Mouse (Mus musculus) heart, postnatal 10 days (tissue): Measurements from ENCODE around the gene Pde4d. TPM values are rescaled to one million over a fixed set of nuclear protein-coding genes. Genes with fewer than 3 reads are reported as not detected.

Experiments
- DNase-seq, 2 experiments: peaks; one replicate each; pipeline ENCODE4 v3.0.0; 2021
- intact Hi-C: fragments of 180-260 bp; cut with DNase I; formaldehyde crosslinking; loops from one replicate; pipeline ENCODE4 v1.15.1; 2025
- total RNA-seq, 2 experiments: library from RNA; stranded (reverse); gene quantifications; 2 replicates each; pipeline ENCODE4 v1.2.3; 2021

Pde4d gene
- total RNA-seq, 2 experiments from 2014 or later = 42.0 to 50.9 TPM

GRCm38 (mm10) chr13:109759201-109759600 lies 1309.5 kb downstream of the Pde4d start:
- intact Hi-C loops = loop anchor here (5.0 kb wide), 3 partner anchors 142 to 417 kb away; no protein-coding TSS in a partner anchor
- DNase-seq = peak; percentile 11 to 39

GRCm38 (mm10) chr13:109761081-109761480 lies 1311.3 kb downstream of the Pde4d start:
- intact Hi-C loops = no loop called here
- peak; percentile 47 to 55 for DNase-seq

- no peak for DNase-seq
- intact Hi-C loops = loop anchor here (5.0 kb wide), 2 partner anchors 243 to 268 kb away; no protein-coding TSS in a partner anchor
Observed at GRCm38 (mm10) chr13:109774791-109775190, 1325.0 kb downstream of the Pde4d start.

GRCm38 (mm10) chr13:109775197-109775596 lies 1325.4 kb downstream of the Pde4d start:
- DNase-seq = no peak
- intact Hi-C loops = loop anchor here (5.0 kb wide), 2 partner anchors 242 to 267 kb away; no protein-coding TSS in a partner anchor

- intact Hi-C loops = loop anchor here (1.0 to 5.0 kb wide), 4 partner anchors 46 to 266 kb away; no protein-coding TSS in a partner anchor
- DNase-seq = peak; percentile 96
Observed at GRCm38 (mm10) chr13:109776116-109776515, 1326.4 kb downstream of the Pde4d start.

GRCm38 (mm10) chr13:109776995-109777394 lies 1327.2 kb downstream of the Pde4d start:
- DNase-seq = no peak
- intact Hi-C loops = loop anchor here (1.0 to 5.0 kb wide), 4 partner anchors 45 to 265 kb away; no protein-coding TSS in a partner anchor

- intact Hi-C loops = loop anchor here (5.0 kb wide), 2 partner anchors 240 to 265 kb away; no protein-coding TSS in a partner anchor
Observed at GRCm38 (mm10) chr13:109777441-109777840, 1327.7 kb downstream of the Pde4d start.

GRCm38 (mm10) chr13:109778297-109778835 lies 1328.6 kb downstream of the Pde4d start:
- DNase-seq = no peak
- intact Hi-C loops = loop anchor here (5.0 kb wide), 2 partner anchors 239 to 264 kb away; no protein-coding TSS in a partner anchor

More at GRCm38 (mm10) chr13:109777441-109777840, 1327.7 kb downstream of the Pde4d start:
- DNase-seq = no peak

GRCm38 (mm10) chr13:109781466-109781865 lies 1331.7 kb downstream of the Pde4d start:
- intact Hi-C loops = no loop called here
- no peak for DNase-seq

GRCm38 (mm10) chr13:109788604-109789003 lies 1338.9 kb downstream of the Pde4d start:
- no peak for DNase-seq

GRCm38 (mm10) chr13:109789151-109789550 lies 1339.4 kb downstream of the Pde4d start:
- DNase-seq = peak; percentile 32 to 39
- intact Hi-C loops = no loop called here

More at GRCm38 (mm10) chr13:109788604-109789003, 1338.9 kb downstream of the Pde4d start:
- intact Hi-C loops = no loop called here

- DNase-seq = no peak
- intact Hi-C loops = no loop called here
Observed at GRCm38 (mm10) chr13:109790045-109790715, 1340.4 kb downstream of the Pde4d start.

- intact Hi-C loops = no loop called here
- no peak for DNase-seq
Observed at GRCm38 (mm10) chr13:109793918-109794317, 1344.2 kb downstream of the Pde4d start.

GRCm38 (mm10) chr13:109798651-109799050 lies 1348.9 kb downstream of the Pde4d start:
- DNase-seq = no peak
- intact Hi-C loops = no loop called here

GRCm38 (mm10) chr13:109802201-109802600 lies 1352.5 kb downstream of the Pde4d start:
- DNase-seq = no peak
- intact Hi-C loops = no loop called here

GRCm38 (mm10) chr13:109806193-109806966 lies 1356.6 kb downstream of the Pde4d start:
- intact Hi-C loops = no loop called here
- DNase-seq = no peak

GRCm38 (mm10) chr13:109807036-109807435 lies 1357.3 kb downstream of the Pde4d start:
- intact Hi-C loops = no loop called here
- DNase-seq = no peak

GRCm38 (mm10) chr13:109807446-109807845 lies 1357.7 kb downstream of the Pde4d start:
- DNase-seq = no peak
- intact Hi-C loops = no loop called here

- no peak for DNase-seq
- intact Hi-C loops = no loop called here
Observed at GRCm38 (mm10) chr13:109808039-109808438, 1358.3 kb downstream of the Pde4d start.

- intact Hi-C loops = no loop called here
Observed at GRCm38 (mm10) chr13:109808946-109809345, 1359.2 kb downstream of the Pde4d start.

GRCm38 (mm10) chr13:109809646-109810045 lies 1359.9 kb downstream of the Pde4d start:
- DNase-seq = no peak
- intact Hi-C loops = no loop called here

More at GRCm38 (mm10) chr13:109808946-109809345, 1359.2 kb downstream of the Pde4d start:
- DNase-seq = no peak
